Mouse (Mus musculus): ENCODE data around the gene Mpz. TPM values are rescaled to one million over a fixed set of nuclear protein-coding genes. Genes with fewer than 3 reads are reported as not detected.

Mpz gene
- total and polyA plus RNA-seq, 2 experiments from 2014 or later, result 0.05 to 1.6 TPM

- TF ChIP-seq CTCF (IDR thresholded peaks at IDR 0.05; ENCODE audit: low read depth) (no peak), EP300 (IDR thresholded peaks at IDR 0.05; ENCODE audit: low read depth) (no peak)
- H3K9ac ChIP-seq (replicated peaks; ENCODE audit: low read depth, low read length), result no peak overlapping the region
- no peaks in the 10 kb centered on the region for H3K9me3 ChIP-seq (replicated peaks; ENCODE audit: control insufficient read depth, low read length)
- no peaks in the 10 kb centered on the region for H3K36me3 ChIP-seq (replicated peaks; ENCODE audit: control insufficient read depth, insufficient read depth, low read length)
- H3K27ac ChIP-seq (ENCODE audit: low read depth), result no peak overlapping the region
- 64% methylated on average over 5 of the region's 5 CpGs for whole genome bisulfite sequencing
- DNase-seq (ENCODE audit: low spot score), result no peak
- ATAC-seq (ENCODE audit: insufficient read depth, low read depth), result no peak
- H3K27me3 ChIP-seq (ENCODE audit: control insufficient read depth, insufficient read depth, low read length), result no peaks in the 10 kb centered on the region
- 0 out of 2 replicates have a peak, but pooled peaks cover 5% of the 10 kb centered on the region for H3K4me1 ChIP-seq (ENCODE audit: control insufficient read depth, insufficient read depth)
- H3K4me2 ChIP-seq (ENCODE audit: low read depth, low read length), result no peak overlapping the region
- no peak overlapping the region for H3K4me3 ChIP-seq (ENCODE audit: low read depth, low read length)
Observed at GRCm38 (mm10) chr1:171165629-171166345, 15.3 kb downstream of the Mpz start.

DNA sequence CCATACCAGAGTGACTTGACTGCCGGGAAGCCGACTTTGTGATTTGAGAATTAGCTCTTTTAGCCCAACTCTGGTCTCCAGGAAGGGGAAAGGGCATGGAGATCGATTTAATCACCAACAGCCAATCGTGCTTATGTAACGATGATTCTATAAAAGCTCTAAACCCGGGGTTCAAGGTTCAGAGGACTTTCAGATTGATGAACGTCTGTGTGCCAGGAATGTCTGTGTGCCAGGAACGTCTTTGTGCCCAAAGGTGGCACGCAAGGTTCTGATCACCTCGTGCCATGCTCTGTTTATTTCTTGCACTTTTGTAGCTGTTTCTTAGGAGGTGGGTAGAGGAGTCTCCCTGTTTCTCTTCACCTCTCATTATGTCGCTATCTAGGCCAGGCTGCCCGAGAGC is 18.4 kb downstream of the Mpz start:
- Histone ChIP-seq H3K27ac (ENCODE audit: low read depth) (no peak overlapping the region), H3K9me3 (replicated peaks; ENCODE audit: control insufficient read depth, low read length) (no peaks in the 10 kb centered on the region), H3K27me3 (ENCODE audit: control insufficient read depth, insufficient read depth, low read length) (no peaks in the 10 kb centered on the region), H3K4me3 (ENCODE audit: low read depth, low read length) (no peak overlapping the region), H3K4me2 (ENCODE audit: low read depth, low read length) (no peak overlapping the region), H3K36me3 (replicated peaks; ENCODE audit: control insufficient read depth, insufficient read depth, low read length) (peaks cover 4% of the 10 kb centered on the region; the same call in 1 of the 2 replicates), H3K4me1 (ENCODE audit: control insufficient read depth, insufficient read depth) (0 out of 2 replicates have a peak, but pooled peaks cover 17% of the 10 kb centered on the region), H3K9ac (replicated peaks; ENCODE audit: low read depth, low read length) (no peak overlapping the region)
- no peak for DNase-seq (ENCODE audit: low spot score)
- WGBS, result 87% methylated on average over 12 of the region's 12 CpGs
- TF ChIP-seq CTCF (IDR thresholded peaks at IDR 0.05; ENCODE audit: low read depth) (no peak), EP300 (IDR thresholded peaks at IDR 0.05; ENCODE audit: low read depth) (no peak)
- ATAC-seq (ENCODE audit: insufficient read depth, low read depth), result no peak

DNA sequence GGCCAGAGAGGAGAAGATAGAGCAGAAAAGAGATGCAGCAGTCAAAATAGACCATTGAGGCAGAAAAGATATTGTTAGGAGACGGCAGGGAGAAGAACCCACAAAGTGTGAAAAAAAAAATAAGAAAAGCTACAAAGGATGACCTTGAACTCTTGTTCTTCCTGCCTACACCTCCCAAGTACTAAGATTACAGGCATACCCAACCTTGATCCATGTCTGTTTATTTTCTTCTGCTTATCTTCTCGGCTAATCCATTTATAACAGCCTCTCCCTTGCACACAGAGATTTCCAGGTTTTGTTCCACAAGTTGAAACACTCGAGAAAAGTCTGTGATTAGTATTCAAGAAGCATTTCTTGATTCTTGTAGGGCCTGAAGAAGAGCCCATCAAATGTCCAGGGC is 19.4 kb downstream of the Mpz start:
- Histone ChIP-seq H3K4me3 (ENCODE audit: low read depth, low read length) (no peak overlapping the region), H3K4me2 (ENCODE audit: low read depth, low read length) (no peak overlapping the region), H3K27ac (ENCODE audit: low read depth) (peak overlapping the region; percentile 84), H3K27me3 (ENCODE audit: control insufficient read depth, insufficient read depth, low read length) (no peaks in the 10 kb centered on the region), H3K4me1 (ENCODE audit: control insufficient read depth, insufficient read depth) (0 out of 2 replicates have a peak, but pooled peaks cover 17% of the 10 kb centered on the region), H3K36me3 (replicated peaks; ENCODE audit: control insufficient read depth, insufficient read depth, low read length) (peaks cover 6% of the 10 kb centered on the region; the same call in 1 of the 2 replicates), H3K9ac (replicated peaks; ENCODE audit: low read depth, low read length) (no peak overlapping the region), H3K9me3 (replicated peaks; ENCODE audit: control insufficient read depth, low read length) (no peaks in the 10 kb centered on the region)
- TF ChIP-seq EP300 (IDR thresholded peaks at IDR 0.05; ENCODE audit: low read depth) (no peak), CTCF (IDR thresholded peaks at IDR 0.05; ENCODE audit: low read depth) (no peak)
- WGBS, result 48% methylated on average over 3 of the region's 3 CpGs
- DNase-seq (ENCODE audit: low spot score) (no peak), ATAC-seq (ENCODE audit: insufficient read depth, low read depth) (no peak)

DNA sequence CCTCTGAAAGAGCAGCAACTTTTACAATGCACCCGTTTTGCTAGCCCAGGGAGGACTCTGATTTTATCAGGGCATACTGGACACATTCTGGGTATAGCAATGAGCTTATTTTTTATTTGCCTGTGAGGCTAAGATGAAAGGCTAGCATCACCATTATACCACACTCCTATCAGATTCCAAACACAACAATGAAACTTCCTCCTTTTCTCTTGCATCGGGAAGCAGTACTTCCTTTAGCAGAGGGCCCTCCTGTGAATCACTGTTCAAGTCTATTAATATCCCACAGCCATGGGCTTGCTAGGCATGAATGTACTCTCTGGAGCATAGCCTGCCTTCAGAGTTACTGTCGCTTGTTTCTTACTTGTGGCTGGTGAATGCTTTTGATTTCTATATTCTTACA is 20.6 kb downstream of the Mpz start:
- peak overlapping the region; percentile 84 for H3K27ac ChIP-seq (ENCODE audit: low read depth)
- WGBS, result 28% methylated on average over 3 of the region's 3 CpGs
- TF ChIP-seq EP300 (IDR thresholded peaks at IDR 0.05; ENCODE audit: low read depth) (peak; percentile 23; the same call in 1 of the 2 replicates), CTCF (IDR thresholded peaks at IDR 0.05; ENCODE audit: low read depth) (no peak)
- H3K4me1 ChIP-seq (ENCODE audit: control insufficient read depth, insufficient read depth), result 0 out of 2 replicates have a peak, but pooled peaks cover 17% of the 10 kb centered on the region
- no peak overlapping the region for H3K4me2 ChIP-seq (ENCODE audit: low read depth, low read length)
- ATAC-seq (ENCODE audit: insufficient read depth, low read depth), result peak; percentile 85
- peaks cover 6% of the 10 kb centered on the region; the same call in 1 of the 2 replicates for H3K36me3 ChIP-seq (replicated peaks; ENCODE audit: control insufficient read depth, insufficient read depth, low read length)
- no peaks in the 10 kb centered on the region for H3K9me3 ChIP-seq (replicated peaks; ENCODE audit: control insufficient read depth, low read length)
- no peaks in the 10 kb centered on the region for H3K27me3 ChIP-seq (ENCODE audit: control insufficient read depth, insufficient read depth, low read length)
- DNase-seq (ENCODE audit: low spot score), result peak; percentile 80
- no peak overlapping the region for H3K4me3 ChIP-seq (ENCODE audit: low read depth, low read length)
- no peak overlapping the region; the same call in 1 of the 2 replicates for H3K9ac ChIP-seq (replicated peaks; ENCODE audit: low read depth, low read length)

DNA sequence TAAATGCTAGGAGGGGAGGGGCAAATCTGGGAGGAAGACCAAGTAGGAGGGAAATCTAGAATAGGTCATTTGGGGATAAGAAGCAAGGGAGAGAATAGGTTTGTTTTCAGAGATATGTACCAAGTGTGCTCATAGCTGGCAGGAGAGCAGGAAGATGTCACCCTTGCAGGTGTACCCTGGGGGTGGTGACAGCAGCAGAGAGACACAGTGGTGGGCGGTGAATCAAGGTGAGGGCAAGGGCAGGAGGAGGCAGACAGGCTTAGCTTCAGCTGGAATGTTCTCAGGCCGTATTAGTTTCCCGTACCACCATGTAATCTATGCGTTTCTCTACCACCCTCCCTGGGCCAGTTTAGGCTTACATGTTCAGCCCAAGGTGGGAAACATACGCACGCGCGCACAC is 22.3 kb downstream of the Mpz start:
- no peak overlapping the region for H3K27ac ChIP-seq (ENCODE audit: low read depth)
- peaks cover 6% of the 10 kb centered on the region; the same call in 1 of the 2 replicates for H3K36me3 ChIP-seq (replicated peaks; ENCODE audit: control insufficient read depth, insufficient read depth, low read length)
- H3K27me3 ChIP-seq (ENCODE audit: control insufficient read depth, insufficient read depth, low read length), result no peaks in the 10 kb centered on the region
- H3K4me2 ChIP-seq (ENCODE audit: low read depth, low read length), result no peak overlapping the region
- H3K4me3 ChIP-seq (ENCODE audit: low read depth, low read length), result no peak overlapping the region
- no peak overlapping the region for H3K9ac ChIP-seq (replicated peaks; ENCODE audit: low read depth, low read length)
- no peaks in the 10 kb centered on the region for H3K9me3 ChIP-seq (replicated peaks; ENCODE audit: control insufficient read depth, low read length)
- 0 out of 2 replicates have a peak, but pooled peaks cover 17% of the 10 kb centered on the region for H3K4me1 ChIP-seq (ENCODE audit: control insufficient read depth, insufficient read depth)
- TF ChIP-seq CTCF (IDR thresholded peaks at IDR 0.05; ENCODE audit: low read depth) (no peak), EP300 (IDR thresholded peaks at IDR 0.05; ENCODE audit: low read depth) (no peak)
- over 99% methylated on average over 8 of the region's 8 CpGs for WGBS
- ATAC-seq (ENCODE audit: insufficient read depth, low read depth) (no peak), DNase-seq (ENCODE audit: low spot score) (no peak)

Measured in heart, postnatal 0 days (tissue).